Mouse (Mus musculus): Measurements from ENCODE around the gene Farp1.

DNA sequence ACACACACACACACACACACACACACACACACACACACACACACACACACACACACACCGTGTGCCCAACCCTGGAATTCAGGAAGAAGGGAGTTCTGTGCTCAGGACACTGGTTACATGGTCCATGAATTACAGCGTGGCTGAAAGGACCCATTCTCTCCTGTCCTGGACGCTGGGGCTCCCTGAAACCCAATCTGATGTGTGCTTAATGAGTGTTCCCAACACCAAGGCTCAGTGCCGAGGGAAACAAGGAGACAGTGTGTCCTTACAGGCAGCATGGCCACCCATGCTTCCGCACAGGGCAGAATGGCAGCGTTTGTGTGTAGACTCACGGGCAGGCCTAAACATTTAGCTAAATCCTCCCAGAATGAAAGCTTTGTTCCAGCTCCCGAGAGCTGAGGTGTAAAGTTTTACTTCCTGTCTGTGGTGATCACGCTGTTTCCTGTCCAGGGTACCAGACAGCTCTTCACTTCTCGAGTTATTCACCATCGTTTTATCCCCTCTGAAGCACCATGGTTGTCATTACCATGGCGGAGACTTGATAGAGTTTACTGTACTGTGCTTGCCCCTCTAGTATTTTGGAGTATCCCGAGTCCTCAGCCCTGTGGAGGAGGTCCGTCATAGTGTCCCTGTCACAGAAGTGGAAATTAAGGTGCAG is 164.0 kb downstream of the Farp1 start:
- TF ChIP-seq POLR2A (IDR thresholded peaks at IDR 0.05; ENCODE audit: extremely low read depth, insufficient read depth, low read length): no peak
- no peak for TF ChIP-seq CTCF (IDR thresholded peaks at IDR 0.05; ENCODE audit: low read depth, low read length)
